Mouse (Mus musculus) heart, embryonic 10.5 days (tissue): ENCODE data around the gene Fsd1. TPM values are rescaled to one million over a fixed set of nuclear protein-coding genes. Genes with fewer than 3 reads are reported as not detected.

Experiments used
- DNase-seq: peaks from one replicate; pipeline ENCODE4 v3.0.0-alpha.2; 2017; ENCODE audit warnings: low spot score
- H3K27ac ChIP-seq: fragments of 300-500 bp; sonication (generic); 2 replicates; pipeline ENCODE4 v1.5.1; 2016; ENCODE audit warnings: mild to moderate bottlenecking
- H3K27me3 ChIP-seq: fragments of 300-500 bp; sonication (generic); 2 replicates; pipeline ENCODE4 v1.6.1; 2016; ENCODE audit warnings: mild to moderate bottlenecking; ENCODE audit not compliant: poor library complexity, insufficient read depth, severe bottlenecking
- H3K36me3 ChIP-seq: fragments of 300-500 bp; sonication (generic); 2 replicates; pipeline ENCODE4 v1.6.1; 2016; ENCODE audit warnings: mild to moderate bottlenecking, moderate library complexity
- H3K4me1 ChIP-seq: fragments of 300-500 bp; sonication (generic); 2 replicates; pipeline ENCODE4 v1.6.1; 2016; ENCODE audit warnings: mild to moderate bottlenecking
- H3K4me3 ChIP-seq: fragments of 300-500 bp; sonication (generic); 2 replicates; pipeline ENCODE4 v1.5.1; 2016; ENCODE audit warnings: mild to moderate bottlenecking, moderate library complexity
- H3K9me3 ChIP-seq: fragments of 300-500 bp; sonication (generic); 2 replicates; pipeline ENCODE4 v1.6.1; 2016; ENCODE audit warnings: mild to moderate bottlenecking, moderate library complexity
- WGBS: fragments of 180-500 bp; shearing (Covaris S2); methylation state at CpG from one replicate; pipeline ENCODE4 v1.1.7; 2016; 5-methylcytosine and 5-hydroxymethylcytosine counted together
- polyA plus RNA-seq: library from polyadenylated mRNA; unstranded; fragments of >200 nt; fragmentation: Nextera tagmentation; extraction: Ambion mirVana; gene quantifications from 2 replicates; pipeline ENCODE4 v1.2.1, GENCODE M21; 2016

Gene Fsd1
- polyA plus RNA-seq, 1 experiment from 2014 or later, result 23.2 TPM

DNA sequence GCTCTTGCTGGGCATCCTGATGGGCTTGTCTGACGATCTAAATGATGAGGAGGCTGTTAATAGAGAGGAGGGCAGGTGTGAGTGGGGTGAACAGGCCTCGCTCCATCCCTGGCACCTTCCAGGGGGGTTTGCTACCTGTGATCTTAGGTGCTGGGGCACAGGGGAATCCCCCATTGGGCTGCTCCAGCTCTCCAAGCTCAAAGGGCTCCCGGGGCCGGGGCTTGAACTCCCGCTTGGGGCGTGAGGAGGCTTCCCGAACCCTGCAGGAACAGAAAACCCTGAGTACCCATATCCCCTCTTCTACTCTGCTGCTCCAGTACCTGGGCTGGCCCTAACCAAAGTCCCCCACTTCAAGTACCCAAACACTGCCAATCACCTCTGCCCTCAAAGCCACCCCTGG lies 31.5 kb downstream of the Fsd1 start:
- Histone ChIP-seq H3K4me1 (peaks cover 33% of the 10 kb centered on the region), H3K9me3 (no peaks in the 10 kb centered on the region), H3K27ac (no peak overlapping the region), H3K4me3 (no peak overlapping the region), H3K27me3 (no peaks in the 10 kb centered on the region), H3K36me3 (peaks cover 77% of the 10 kb centered on the region)
- 91% methylated on average over 7 of the region's 7 CpGs for WGBS
- no peak for DNase-seq

DNA sequence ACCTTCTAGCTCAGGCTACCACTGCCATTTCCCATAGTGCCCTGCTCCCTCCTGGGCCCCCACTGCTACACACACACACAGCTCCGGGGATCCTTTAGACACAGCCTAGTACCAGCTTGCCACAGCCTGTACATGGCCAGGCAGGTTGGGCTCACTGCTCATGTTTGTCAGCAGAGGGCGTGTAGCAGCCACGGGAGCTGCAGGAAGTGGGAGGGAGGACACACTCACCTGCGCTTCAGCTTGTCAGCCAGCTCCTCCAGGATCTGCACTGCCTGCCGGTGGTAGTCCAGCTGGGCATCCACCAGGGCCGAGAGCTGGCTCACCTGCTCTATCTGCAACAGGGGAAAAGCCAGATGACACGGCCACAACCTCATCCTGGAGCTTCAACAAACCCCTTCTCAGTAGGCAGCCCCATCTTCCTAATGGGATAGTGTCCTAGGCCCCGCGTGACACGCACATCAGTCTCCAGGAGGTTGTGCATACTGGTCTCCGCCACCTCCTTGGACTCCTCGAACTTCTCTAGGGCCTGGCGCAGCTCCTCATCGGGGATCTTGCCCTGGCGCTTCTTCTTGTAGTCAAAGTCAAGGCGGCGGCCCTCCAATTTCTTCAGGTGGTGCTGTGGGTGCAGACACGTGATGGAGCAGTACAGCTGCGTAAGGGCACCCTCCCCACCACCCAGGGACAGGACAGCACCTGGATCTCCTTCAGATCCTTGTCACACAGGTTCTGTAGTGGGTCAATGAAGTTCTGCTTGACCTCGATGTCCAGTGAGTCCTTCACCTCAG lies 32.2 kb downstream of the Fsd1 start:
- no peak for DNase-seq
- H3K27me3 ChIP-seq, result no peaks in the 10 kb centered on the region
- H3K9me3 ChIP-seq, result no peaks in the 10 kb centered on the region
- WGBS, result 73% methylated on average over 20 of the region's 20 CpGs
- peaks cover 40% of the 10 kb centered on the region for H3K4me1 ChIP-seq
- H3K36me3 ChIP-seq, result peaks cover 71% of the 10 kb centered on the region
- no peak overlapping the region for H3K4me3 ChIP-seq
- no peak overlapping the region for H3K27ac ChIP-seq

DNA sequence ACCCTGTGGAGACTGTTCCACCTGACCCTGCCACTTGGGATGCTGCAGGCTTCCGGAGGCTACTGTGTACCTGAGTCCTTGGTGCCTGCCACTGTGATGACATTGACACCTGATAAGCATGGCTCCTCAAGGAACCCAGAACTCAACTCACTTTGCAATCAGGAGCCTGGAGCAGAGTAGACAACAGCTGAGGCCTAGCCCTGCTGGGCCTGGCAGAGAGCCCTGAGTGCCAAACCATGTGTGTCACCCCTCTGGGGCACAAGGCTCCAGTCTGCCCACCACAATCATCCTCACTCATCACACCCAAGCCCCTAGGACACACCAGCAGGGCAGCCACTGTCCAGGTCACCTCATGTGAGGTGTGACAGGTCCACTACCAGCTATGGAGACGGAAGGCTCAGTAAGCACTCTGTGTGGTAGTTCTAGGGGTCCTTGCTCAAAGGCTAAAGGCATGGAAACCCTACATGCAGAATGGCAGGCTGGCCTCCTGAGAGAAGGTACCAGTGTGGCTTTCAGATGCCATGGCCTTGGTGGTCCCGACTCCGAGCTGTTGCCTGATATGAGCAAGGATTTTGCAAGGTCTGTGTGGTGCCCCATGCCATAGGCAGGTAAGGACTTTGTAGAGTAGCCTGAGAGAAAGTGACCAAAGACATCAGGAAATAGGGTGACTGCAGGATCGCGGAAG lies 34.2 kb downstream of the Fsd1 start:
- Histone ChIP-seq H3K36me3 (peaks cover 57% of the 10 kb centered on the region), H3K27ac (0 out of 2 replicates have a peak overlapping the region, but pooled peaks have one; percentile 39), H3K9me3 (no peaks in the 10 kb centered on the region), H3K27me3 (no peaks in the 10 kb centered on the region), H3K4me3 (no peak overlapping the region), H3K4me1 (peaks cover 59% of the 10 kb centered on the region)
- 86% methylated on average over 6 of the region's 6 CpGs for WGBS
- DNase-seq, result no peak

- no peak overlapping the region for H3K4me3 ChIP-seq
- peaks cover 67% of the 10 kb centered on the region for H3K4me1 ChIP-seq
- H3K9me3 ChIP-seq, result no peaks in the 10 kb centered on the region
- H3K27me3 ChIP-seq, result no peaks in the 10 kb centered on the region
- H3K27ac ChIP-seq, result no peak overlapping the region
- no peak for DNase-seq
- peaks cover 49% of the 10 kb centered on the region for H3K36me3 ChIP-seq
- 79% methylated on average over 4 of the region's 4 CpGs for WGBS
Observed at GRCm38 (mm10) chr17:56021161-56021910, 35.0 kb downstream of the Fsd1 start.

DNA sequence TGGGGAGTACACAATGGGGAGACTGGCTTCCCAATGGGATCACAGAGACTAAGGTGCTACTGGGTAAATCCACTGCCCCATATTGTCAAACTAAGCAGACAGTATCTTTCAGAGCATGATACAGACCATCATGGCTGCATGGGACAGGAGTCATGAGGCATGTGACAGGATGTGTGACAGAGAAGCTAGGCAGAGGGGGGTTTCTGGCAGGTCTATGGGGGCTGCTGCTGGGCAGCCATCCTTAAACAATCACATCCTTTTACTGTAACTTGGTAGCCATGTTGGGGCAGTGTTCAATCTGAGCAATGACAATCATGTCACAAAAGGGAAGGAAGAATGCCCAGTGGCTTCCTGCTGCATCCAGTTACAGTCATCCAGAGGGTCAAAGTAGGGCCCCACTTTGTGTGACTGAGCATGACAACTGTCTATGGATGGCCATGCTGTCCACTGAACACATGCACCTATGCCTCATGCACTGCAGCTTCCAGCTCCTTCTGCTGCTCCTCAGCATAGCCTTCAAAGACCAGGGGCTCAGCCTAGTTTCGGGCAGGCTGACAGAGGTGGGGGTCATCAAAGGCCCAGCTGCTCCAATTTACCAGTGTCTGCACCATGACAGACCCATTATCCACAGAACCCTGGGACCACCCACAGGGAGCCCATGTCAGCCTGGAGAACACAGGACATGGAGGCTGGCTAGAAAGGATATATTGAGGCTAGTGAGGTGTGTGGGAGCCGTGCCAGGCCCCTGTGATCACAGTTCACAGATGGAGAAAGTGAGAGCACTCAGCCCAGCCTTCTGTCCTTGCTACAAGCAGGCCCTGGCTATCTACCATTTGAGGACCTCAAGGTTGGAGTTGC lies 36.1 kb downstream of the Fsd1 start:
- peaks cover 77% of the 10 kb centered on the region for H3K4me1 ChIP-seq
- peaks cover 39% of the 10 kb centered on the region for H3K36me3 ChIP-seq
- DNase-seq, result no peak
- H3K27me3 ChIP-seq, result no peaks in the 10 kb centered on the region
- H3K27ac ChIP-seq, result 0 out of 2 replicates have a peak overlapping the region, but pooled peaks have one; percentile 43
- H3K4me3 ChIP-seq, result no peak overlapping the region
- 77% methylated on average over 2 of the region's 2 CpGs for WGBS
- no peaks in the 10 kb centered on the region for H3K9me3 ChIP-seq

- H3K4me1 ChIP-seq, result peaks cover 83% of the 10 kb centered on the region
- H3K9me3 ChIP-seq, result no peaks in the 10 kb centered on the region
- no peaks in the 10 kb centered on the region for H3K27me3 ChIP-seq
- WGBS, result 83% methylated on average over 4 of the region's 4 CpGs
- no peak overlapping the region for H3K4me3 ChIP-seq
- peak overlapping the region; percentile 43; the same call in 1 of the 2 replicates for H3K27ac ChIP-seq
- H3K36me3 ChIP-seq, result peaks cover 37% of the 10 kb centered on the region
- no peak for DNase-seq
Observed at GRCm38 (mm10) chr17:56022989-56023290, 36.6 kb downstream of the Fsd1 start.

- 52% methylated on average over 5 of the region's 5 CpGs for WGBS
- peak overlapping the region; percentile 43; the same call in 1 of the 2 replicates for H3K27ac ChIP-seq
- no peak overlapping the region for H3K4me3 ChIP-seq
- H3K27me3 ChIP-seq, result no peaks in the 10 kb centered on the region
- no peak for DNase-seq
- H3K9me3 ChIP-seq, result no peaks in the 10 kb centered on the region
- peaks cover 82% of the 10 kb centered on the region for H3K4me1 ChIP-seq
- peaks cover 35% of the 10 kb centered on the region for H3K36me3 ChIP-seq
Observed at GRCm38 (mm10) chr17:56023386-56023785, 37.1 kb downstream of the Fsd1 start.

DNA sequence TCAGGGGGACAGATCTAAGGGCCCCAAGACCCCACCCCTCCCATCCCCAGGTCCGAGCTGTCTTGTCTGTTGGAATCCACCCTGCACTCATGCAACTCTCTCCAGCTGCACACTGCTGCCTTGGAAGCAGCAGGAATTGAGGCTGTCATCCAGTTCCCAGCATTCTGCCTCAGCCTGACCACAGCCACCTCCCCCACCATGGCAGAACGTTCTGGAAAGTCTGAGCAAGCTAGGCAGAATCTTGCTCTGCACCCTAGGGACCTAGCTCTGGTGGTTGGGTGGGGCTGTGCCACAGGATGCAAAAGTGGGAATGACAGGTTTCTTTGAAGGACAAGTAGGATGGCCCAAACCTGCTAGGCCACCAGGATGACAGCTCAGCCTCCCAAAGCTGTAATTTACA lies 38.2 kb downstream of the Fsd1 start:
- Histone ChIP-seq H3K27me3 (no peaks in the 10 kb centered on the region), H3K36me3 (peaks cover 36% of the 10 kb centered on the region), H3K27ac (peak overlapping the region; percentile 42; the same call in 1 of the 2 replicates), H3K9me3 (no peaks in the 10 kb centered on the region), H3K4me3 (no peak overlapping the region), H3K4me1 (peaks cover 81% of the 10 kb centered on the region)
- DNase-seq, result no peak
- WGBS, result 52% methylated on average over 2 of the region's 2 CpGs

DNA sequence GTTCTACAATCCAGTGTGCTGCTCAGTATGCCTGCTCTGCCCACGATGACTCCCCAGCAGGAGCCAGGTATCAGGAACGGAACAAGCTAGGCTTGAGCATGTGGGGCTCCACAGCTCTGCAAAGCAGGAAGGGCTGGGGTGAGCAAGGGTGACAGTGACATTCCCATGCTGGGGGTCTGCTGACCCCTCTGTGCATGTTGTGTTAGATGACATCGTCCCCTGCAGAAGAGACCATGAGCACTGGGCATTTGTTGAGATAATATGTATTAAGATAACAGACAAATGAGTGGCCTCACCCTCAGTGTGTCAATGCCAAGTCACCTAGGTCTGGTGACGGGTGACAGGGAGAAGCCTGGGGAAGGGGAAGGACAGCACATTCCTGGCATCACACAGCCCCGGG lies 38.6 kb downstream of the Fsd1 start:
- no peak for DNase-seq
- H3K4me3 ChIP-seq, result no peak overlapping the region
- WGBS, result 42% methylated on average over 5 of the region's 5 CpGs
- no peaks in the 10 kb centered on the region for H3K9me3 ChIP-seq
- H3K4me1 ChIP-seq, result peaks cover 81% of the 10 kb centered on the region
- peaks cover 36% of the 10 kb centered on the region for H3K36me3 ChIP-seq
- H3K27me3 ChIP-seq, result no peaks in the 10 kb centered on the region
- H3K27ac ChIP-seq, result peak overlapping the region; percentile 42; the same call in 1 of the 2 replicates

GRCm38 (mm10) chr17:56026303-56026702 lies 40.0 kb downstream of the Fsd1 start:
- Histone ChIP-seq H3K9me3 (no peaks in the 10 kb centered on the region), H3K4me1 (peaks cover 78% of the 10 kb centered on the region), H3K36me3 (peaks cover 32% of the 10 kb centered on the region), H3K27me3 (no peaks in the 10 kb centered on the region), H3K4me3 (no peak overlapping the region), H3K27ac (peak overlapping the region; percentile 23; the same call in 1 of the 2 replicates)
- no peak for DNase-seq
- 92% methylated on average over 1 of the region's 1 CpGs for WGBS

- Histone ChIP-seq H3K4me3 (no peak overlapping the region), H3K4me1 (peaks cover 73% of the 10 kb centered on the region), H3K27me3 (no peaks in the 10 kb centered on the region), H3K27ac (peak overlapping the region; percentile 18; the same call in 1 of the 2 replicates), H3K9me3 (no peaks in the 10 kb centered on the region), H3K36me3 (peaks cover 34% of the 10 kb centered on the region)
- DNase-seq, result no peak
- 71% methylated on average over 1 of the region's 1 CpGs for WGBS
Observed at GRCm38 (mm10) chr17:56026881-56027280, 40.6 kb downstream of the Fsd1 start.

- no peak overlapping the region for H3K4me3 ChIP-seq
- H3K9me3 ChIP-seq, result no peaks in the 10 kb centered on the region
- H3K27ac ChIP-seq, result peak overlapping the region; percentile 62
- 85% methylated on average over 5 of the region's 5 CpGs for WGBS
- H3K36me3 ChIP-seq, result peaks cover 43% of the 10 kb centered on the region
- peaks cover 71% of the 10 kb centered on the region for H3K4me1 ChIP-seq
- H3K27me3 ChIP-seq, result no peaks in the 10 kb centered on the region
- DNase-seq, result no peak
Observed at GRCm38 (mm10) chr17:56027801-56028441, 41.6 kb downstream of the Fsd1 start.
